Mouse (Mus musculus): Measurements from ENCODE around the gene Rabepk. TPM values are rescaled to one million over a fixed set of nuclear protein-coding genes. Genes with fewer than 3 reads are reported as not detected.

Rabepk gene
- 10 to 100 TPM; 39.0 to 45.3 TPM for polyA plus RNA-seq (2017; shearing (Covaris generic))

DNA sequence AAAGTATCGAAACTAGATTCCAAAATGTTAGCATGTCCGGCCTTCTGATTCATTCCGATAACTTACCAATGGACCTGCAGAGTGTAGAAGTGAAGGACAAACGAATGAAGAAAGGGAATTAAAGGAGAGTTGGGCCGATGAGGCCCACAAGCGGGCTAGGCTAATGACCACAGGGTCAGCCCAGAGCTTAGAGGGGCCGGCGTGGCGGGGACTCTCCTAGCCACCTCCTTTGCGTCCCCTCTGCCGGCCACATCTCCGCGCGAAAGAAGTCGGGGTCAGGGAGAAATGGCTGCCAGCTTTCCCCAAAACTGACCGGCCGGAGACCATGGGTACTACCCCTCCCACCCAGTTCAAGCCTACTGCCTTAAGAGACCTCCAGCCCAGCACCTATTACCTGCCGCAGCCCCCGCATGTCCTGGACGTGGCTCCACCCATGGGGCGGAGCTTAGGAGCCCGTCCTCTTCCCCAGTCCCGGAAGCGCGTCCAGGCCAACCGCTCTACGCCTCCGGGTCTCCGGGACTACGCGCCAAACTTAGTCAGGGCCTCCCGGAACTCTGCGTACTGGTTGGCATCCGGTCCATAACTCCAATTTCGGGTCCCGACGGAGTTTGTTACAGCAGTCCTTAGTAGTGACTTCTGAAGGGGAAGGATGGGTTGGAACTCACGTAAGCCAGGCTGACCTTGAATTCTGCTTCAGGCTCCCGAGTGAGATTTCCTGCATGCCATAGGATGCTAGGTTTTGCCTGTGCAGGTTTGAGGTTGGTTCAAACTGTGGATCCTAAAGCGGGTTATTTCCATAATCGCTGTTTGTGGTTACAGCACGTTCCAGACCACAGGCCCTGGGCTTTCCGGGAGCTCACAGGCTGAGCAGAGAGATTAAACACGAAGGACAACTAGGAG is at the start of gene Rabepk:
TSS of gene Rabepk (minus strand) at position 556 of the 900 bp plus-strand sequence.

DNA sequence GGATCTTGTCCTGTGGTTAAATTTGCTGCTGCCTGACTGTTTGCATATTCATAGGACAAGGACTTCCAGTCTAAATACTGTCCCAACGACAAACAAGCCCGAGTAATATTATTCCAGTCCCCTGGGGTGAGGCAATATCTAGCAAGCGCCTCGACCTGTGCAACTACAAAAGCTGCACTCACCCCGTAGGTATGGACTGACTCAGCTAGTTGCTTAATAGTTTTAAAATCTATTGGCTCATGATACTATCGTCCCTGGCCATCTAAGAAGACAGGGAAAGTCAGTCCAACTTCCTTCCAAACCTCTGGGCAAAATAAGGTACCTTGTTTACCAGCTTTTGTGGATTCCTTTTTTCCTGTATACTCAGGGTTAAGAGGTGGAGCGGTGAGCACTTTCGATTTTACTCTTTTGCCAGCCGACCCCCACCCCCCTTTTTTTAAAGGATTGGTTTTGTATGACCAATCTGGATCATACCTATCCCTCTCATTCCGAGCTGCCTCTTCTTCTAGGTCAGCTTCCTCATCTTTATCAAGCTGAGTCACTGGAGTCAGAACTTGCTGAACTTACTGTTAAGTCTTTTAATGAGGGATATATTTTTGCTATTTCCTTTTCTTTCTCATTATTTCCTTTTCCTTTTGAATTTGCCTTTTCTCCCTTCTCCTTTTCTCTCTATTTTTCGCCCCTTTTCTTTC is 33.2 kb upstream of the Rabepk start, which contains the start of gene Gm34653:
TSS of gene Gm34653 (plus strand) at position 242 of the 692 bp plus-strand sequence.

GRCm38 (mm10) chr2:34825827-34826459 is 26.2 kb upstream of the Rabepk start, which contains the start of gene Fbxw2:
TSS of gene Fbxw2 (minus strand) at chr2:34826311.

GRCm38 (mm10) chr2:34771368-34772226 is 28.1 kb downstream of the Rabepk start, which contains the start of gene Hspa5:
TSS of gene Hspa5 (plus strand) at chr2:34771970.

DNA sequence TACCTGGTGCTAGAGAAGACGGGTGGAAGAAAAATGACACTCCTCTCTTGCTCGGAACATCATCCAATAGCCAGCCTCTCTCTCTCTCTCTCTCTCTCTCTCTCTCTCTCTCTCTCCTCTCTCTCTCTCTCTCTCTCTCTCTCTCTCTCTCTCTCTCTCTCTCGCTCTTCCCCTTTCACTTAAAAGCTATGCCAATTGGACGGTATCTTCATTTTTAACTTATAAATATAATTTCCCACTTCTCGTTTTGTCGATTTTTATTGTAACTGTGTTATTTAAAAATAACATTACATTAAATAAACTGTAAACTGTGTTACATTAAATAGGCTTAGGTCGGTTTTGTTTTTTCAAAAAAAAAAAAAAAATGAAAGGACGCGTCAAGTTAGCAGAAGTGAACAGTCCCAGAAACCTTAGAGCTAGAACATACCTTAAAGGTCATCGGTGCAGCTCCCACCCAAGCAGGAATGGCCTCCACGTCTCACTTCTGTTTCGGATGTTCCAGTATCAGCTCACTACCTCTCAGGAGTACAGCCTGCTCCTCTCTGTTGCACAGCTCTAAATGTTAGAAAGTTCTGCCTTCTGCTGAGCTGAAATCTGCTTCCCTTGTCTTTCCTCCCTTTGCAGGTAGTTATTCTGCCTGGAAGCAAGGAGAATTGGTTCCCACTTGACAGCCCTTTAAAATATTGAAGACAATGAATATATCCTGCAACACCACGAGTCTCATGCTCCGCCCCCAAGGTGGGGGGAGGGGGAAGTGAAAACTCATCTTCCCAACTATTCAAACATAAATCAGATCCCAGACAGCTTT is 45.0 kb downstream of the Rabepk start, which contains the start of gene Gapvd1:
TSS of gene Gapvd1 (minus strand) at position 682 of the 808 bp plus-strand sequence.

Other genes with a start within 250 kb of the Rabepk start
- 100 to 1,000 TPM in 1 of 2 experiments, 10 to 100 TPM in 1; 90.8 to 106 TPM for gene Gapvd1, start 44.7 kb downstream of the Rabepk start, polyA plus RNA-seq (2017; shearing (Covaris generic))
- 100 to 1,000 TPM; 527 to 549 TPM for gene Hspa5, start 27.9 kb downstream of the Rabepk start, polyA plus RNA-seq (2017; shearing (Covaris generic))
- gene Fbxw2, start 26.4 kb upstream of the Rabepk start, polyA plus RNA-seq (2017; shearing (Covaris generic)): 100 to 1,000 TPM; 142 to 154 TPM
- under 1 TPM; 0.18 to 0.33 TPM for gene Gm34653, start 33.1 kb upstream of the Rabepk start, polyA plus RNA-seq (2017; shearing (Covaris generic))
- under 1 TPM in 1 of 2 experiments, not detected in 1; 0.29 TPM for gene Cutal, start 74.5 kb upstream of the Rabepk start, polyA plus RNA-seq (2017; shearing (Covaris generic))
- gene Psmd5, start 75.1 kb upstream of the Rabepk start, polyA plus RNA-seq (2017; shearing (Covaris generic)): 100 to 1,000 TPM in 1 of 2 experiments, 10 to 100 TPM in 1; 97.6 to 110 TPM
- gene Phf19, start 114.1 kb upstream of the Rabepk start, polyA plus RNA-seq (2017; shearing (Covaris generic)): 1 to 10 TPM; 2.2 to 3.2 TPM
- gene Traf1, start 161.9 kb upstream of the Rabepk start, polyA plus RNA-seq (2017; shearing (Covaris generic)): 100 to 1,000 TPM; 305 to 432 TPM

Data from inflammation-experienced regulatory T-cells (primary cell).